Mouse (Mus musculus) G1E (cell line): ENCODE measurements at regions not wholly inside any gene's neighbourhood (a gene's known extent, or its start where the extent isn't known, plus 50 kb on each side); places are given as distances from the start of the nearest gene placed in this dataset.

ENCODE experiments used
- ATAC-seq: 2 replicates; pipeline ENCODE4 v1.8.0; 2016; ENCODE audit warnings: mild to moderate bottlenecking; ENCODE audit not compliant: insufficient number of reproducible peaks, poor library complexity, low FRiP score, severe bottlenecking; ENCODE audit errors: extremely low read depth
- DNase-seq: peaks from one replicate; pipeline ENCODE4 v3.0.0; 2012; ENCODE audit warnings: low spot score
- H3K27me3 ChIP-seq: 2 replicates; pipeline ENCODE4 v1.6.1; 2012; ENCODE audit warnings: mild to moderate bottlenecking, low read length, inconsistent platforms; ENCODE audit not compliant: insufficient read depth
- H3K36me3 ChIP-seq: replicated peaks from 2 replicates; pipeline ENCODE3; 2012; ENCODE audit warnings: mild to moderate bottlenecking, inconsistent platforms
- H3K4me1 ChIP-seq: 2 replicates; pipeline ENCODE4 v1.6.1; 2012; ENCODE audit warnings: low read depth, low read length, inconsistent platforms, mixed read lengths; ENCODE audit not compliant: insufficient read depth
- H3K4me3 ChIP-seq: 2 replicates; pipeline ENCODE4 v1.5.1; 2012; ENCODE audit warnings: low read depth, mild to moderate bottlenecking, inconsistent platforms, low read length, moderate library complexity, mixed read lengths
- H3K9me3 ChIP-seq: replicated peaks from 2 replicates; pipeline ENCODE4 v1.6.1; 2012; ENCODE audit warnings: inconsistent platforms
- CTCF ChIP-seq: IDR thresholded peaks from 2 replicates; pipeline ENCODE4 v1.5.1; 2012; ENCODE audit warnings: low read depth, low read length, inconsistent platforms, mixed read lengths
- GATA1 ChIP-seq: IDR thresholded peaks from 2 replicates; pipeline ENCODE4 v1.6.1; 2012; ENCODE audit warnings: borderline replicate concordance, low read length, inconsistent platforms, mixed read lengths
- GATA2 ChIP-seq: IDR thresholded peaks from 2 replicates; pipeline ENCODE4 v1.6.1; 2012; ENCODE audit warnings: low read depth, low read length, inconsistent platforms, borderline replicate concordance
- POLR2AphosphoS5 ChIP-seq: IDR thresholded peaks from 2 replicates; pipeline ENCODE4 v1.6.1; 2012; ENCODE audit warnings: low read depth, low read length, inconsistent platforms; ENCODE audit not compliant: insufficient replicate concordance
- TAL1 ChIP-seq: conservative IDR thresholded peaks from 2 replicates; pipeline ENCODE4 v1.6.1; 2012; ENCODE audit warnings: low read depth, low read length, inconsistent platforms, mixed read lengths

DNA sequence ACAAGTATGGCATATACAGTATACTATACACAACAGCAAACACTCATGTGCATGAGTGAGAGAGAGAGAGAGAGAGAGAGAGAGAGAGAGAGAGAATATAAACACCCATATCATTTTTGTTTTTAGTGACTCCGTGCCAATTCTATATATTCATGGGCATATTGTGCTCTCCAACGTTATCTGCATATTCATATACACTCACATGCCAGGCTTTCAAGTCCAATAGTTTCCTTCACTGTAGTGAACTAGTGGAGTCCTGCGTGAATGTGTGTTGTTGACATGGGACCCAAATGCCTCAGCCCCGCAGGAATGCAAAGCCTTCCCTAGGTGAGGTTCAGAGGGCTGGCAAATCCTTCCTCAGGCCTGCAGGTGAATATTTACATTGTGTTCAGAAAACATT lies 53.4 kb upstream of the Nab1 start:
- ATAC-seq (no peak), DNase-seq (no peak)
- H3K9me3 ChIP-seq, result no peaks in the 10 kb centered on the region
- peaks cover 11% of the 10 kb centered on the region for H3K27me3 ChIP-seq
- H3K4me1 ChIP-seq, result peaks cover 13% of the 10 kb centered on the region
- H3K4me3 ChIP-seq, result no peak overlapping the region
- TF ChIP-seq TAL1 (no peak), GATA1 (no peak), POLR2AphosphoS5 (no peak), CTCF (no peak), GATA2 (no peak)
- no peaks in the 10 kb centered on the region for H3K36me3 ChIP-seq

DNA sequence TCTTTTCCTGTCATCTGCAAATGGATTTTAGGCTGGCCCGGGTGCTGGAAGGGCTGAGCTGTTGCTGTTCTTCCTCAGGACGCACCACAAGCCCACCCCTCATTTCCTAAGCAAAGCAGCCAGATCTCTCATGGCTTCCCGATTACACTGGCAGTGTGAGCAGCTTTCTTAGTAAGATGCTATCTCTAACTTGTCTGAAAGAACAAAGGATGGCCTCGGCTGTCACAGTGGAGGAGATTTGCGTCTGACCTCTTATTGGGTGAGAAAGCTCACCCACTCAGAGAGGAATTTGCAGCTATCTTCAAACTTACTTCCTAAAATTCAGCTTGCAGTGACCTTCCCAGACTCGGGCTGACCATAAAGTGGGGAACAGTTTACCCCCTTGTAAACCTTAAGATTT lies 64.7 kb upstream of the Nemp2 start:
- Histone ChIP-seq H3K9me3 (no peaks in the 10 kb centered on the region), H3K4me3 (no peak overlapping the region; the same call in 1 of the 2 replicates), H3K27me3 (peaks cover 8% of the 10 kb centered on the region), H3K4me1 (peaks cover 17% of the 10 kb centered on the region), H3K36me3 (no peaks in the 10 kb centered on the region)
- ATAC-seq, result peak; percentile 52
- DNase-seq, result no peak
- no peak for TF ChIP-seq TAL1
- TF ChIP-seq GATA1, result no peak
- TF ChIP-seq POLR2AphosphoS5, result no peak
- TF ChIP-seq GATA2, result no peak
- no peak for TF ChIP-seq CTCF

DNA sequence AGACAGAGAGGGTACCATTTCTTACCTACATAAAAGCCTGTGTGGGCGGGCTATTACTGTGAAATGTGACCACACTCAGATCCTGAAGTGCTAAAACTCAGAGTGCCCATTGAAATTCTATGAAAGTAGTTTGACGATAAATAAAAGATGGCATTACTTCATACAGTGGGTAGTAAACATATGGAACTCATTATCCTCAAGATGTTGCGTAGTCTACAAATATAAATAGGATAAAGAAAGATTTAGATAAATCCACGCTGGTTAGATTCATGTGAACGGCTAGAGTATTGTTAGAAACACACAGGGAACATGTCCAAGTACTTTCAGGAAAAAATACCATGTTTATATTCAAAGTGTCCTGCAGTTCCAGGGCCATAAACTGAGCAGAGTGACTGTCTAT lies 58.8 kb upstream of the Nemp2 start:
- DNase-seq (no peak), ATAC-seq (no peak)
- Histone ChIP-seq H3K4me3 (no peak overlapping the region), H3K36me3 (no peaks in the 10 kb centered on the region), H3K4me1 (peaks cover under 1% of the 10 kb centered on the region), H3K9me3 (no peaks in the 10 kb centered on the region), H3K27me3 (no peaks in the 10 kb centered on the region)
- no peak for TF ChIP-seq TAL1
- no peak for TF ChIP-seq CTCF
- no peak for TF ChIP-seq POLR2AphosphoS5
- no peak for TF ChIP-seq GATA1
- TF ChIP-seq GATA2, result no peak

DNA sequence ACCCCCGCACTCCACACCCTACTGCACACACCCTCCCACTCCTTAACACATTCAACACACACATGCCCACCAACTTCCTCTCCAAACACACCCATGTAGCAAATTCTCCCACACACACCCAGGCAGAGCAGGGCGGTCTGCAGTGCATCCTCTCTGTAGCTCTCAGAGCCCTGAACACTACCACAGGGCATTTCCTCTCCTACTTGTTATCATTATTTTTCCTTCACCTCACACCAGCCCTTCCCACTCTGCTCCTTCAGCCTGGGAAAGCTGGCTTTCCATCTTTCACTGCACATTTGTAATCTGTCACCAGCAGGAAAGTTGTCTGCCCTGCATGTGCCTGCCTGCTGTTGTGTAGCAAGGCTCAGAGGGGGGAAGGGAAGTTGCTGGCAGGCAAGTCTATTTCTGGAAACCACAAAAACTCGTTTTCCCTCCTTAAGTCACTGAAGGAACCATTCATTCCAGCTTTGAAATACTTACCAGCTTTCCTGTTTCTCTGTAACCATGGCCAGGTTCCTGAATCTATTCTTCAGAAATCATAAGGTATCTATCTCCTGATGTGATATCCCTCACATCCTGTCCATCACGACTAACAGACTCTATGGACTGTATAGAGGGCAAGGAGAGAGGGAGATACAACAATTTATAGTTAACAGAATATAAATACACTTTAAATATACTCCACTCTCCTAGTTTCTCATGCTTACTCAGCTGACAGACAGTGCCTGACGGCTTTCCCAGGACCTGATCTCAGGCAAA lies 52.0 kb upstream of the Nemp2 start:
- peak; percentile 40 for DNase-seq

DNA sequence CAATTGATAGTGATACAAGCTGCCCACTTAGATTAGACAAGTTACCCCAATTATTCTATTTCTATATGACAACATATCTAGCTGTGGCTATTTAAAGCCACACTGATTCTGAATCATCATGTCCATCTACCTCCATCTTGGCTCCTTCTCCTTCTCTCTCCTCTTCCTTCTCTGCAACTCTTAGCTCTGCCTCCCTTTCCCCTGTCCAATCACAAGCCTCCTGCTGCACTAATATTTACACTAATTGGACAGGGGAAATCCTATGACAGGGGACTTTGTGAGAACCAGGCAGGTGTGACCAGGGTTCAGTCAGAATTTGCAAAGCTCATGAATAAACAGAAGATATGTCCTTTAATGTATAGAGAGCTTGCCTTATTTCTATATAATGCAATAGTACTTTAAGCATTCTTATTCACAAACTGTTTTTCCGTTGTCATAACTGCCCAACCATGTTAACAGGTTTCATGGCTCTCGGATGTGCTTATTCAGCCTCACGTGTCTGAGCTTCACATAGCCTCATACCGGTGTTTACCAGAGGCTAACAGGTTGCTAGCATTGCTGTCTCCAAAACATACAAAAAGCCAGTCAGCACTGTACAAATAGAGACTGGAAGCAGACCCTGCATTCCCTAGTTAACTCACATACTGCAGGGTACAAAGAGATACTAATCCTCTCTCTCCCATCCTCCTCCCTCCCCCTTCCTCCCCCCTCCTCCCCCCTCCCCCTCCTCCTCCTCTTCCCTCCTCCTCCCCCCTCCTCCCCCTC lies 50.2 kb upstream of the Nemp2 start:
- ATAC-seq (no peak), DNase-seq (no peak)
- Histone ChIP-seq H3K4me3 (no peak overlapping the region), H3K4me1 (peaks cover 39% of the 10 kb centered on the region), H3K9me3 (no peaks in the 10 kb centered on the region), H3K36me3 (no peaks in the 10 kb centered on the region), H3K27me3 (no peaks in the 10 kb centered on the region)
- TF ChIP-seq GATA1 (no peak), POLR2AphosphoS5 (no peak), CTCF (no peak)

More for the DNA sequence above, 52.0 kb upstream of the Nemp2 start:
- peaks cover 39% of the 10 kb centered on the region for H3K4me1 ChIP-seq
- no peaks in the 10 kb centered on the region for H3K36me3 ChIP-seq
- no peak for TF ChIP-seq GATA2
- 0 out of 2 replicates have a peak, but pooled peaks have one; percentile 14 for TF ChIP-seq TAL1
- H3K9me3 ChIP-seq, result no peaks in the 10 kb centered on the region
- no peaks in the 10 kb centered on the region for H3K27me3 ChIP-seq
- peak overlapping the region; percentile 31; the same call in 1 of the 2 replicates for H3K4me3 ChIP-seq
- ATAC-seq, result peak; percentile 89
